Mouse (Mus musculus) spleen, adult 2 months (tissue): ENCODE results near the gene A530032D15Rik.
"Not testable (repeated sequence)": the region's sequence is repeated elsewhere in the genome, so short reads cannot be mapped to it uniquely, and the experiment has no call there.

Source experiments
- CTCF ChIP-seq: fragments of 200-500 bp; IDR thresholded peaks from 2 replicates; pipeline ENCODE4 v1.5.1; 2011; ENCODE audit warnings: mild to moderate bottlenecking, inconsistent platforms; ENCODE audit not compliant: insufficient read depth, insufficient read length, insufficient replicate concordance; ENCODE audit errors: extremely low read depth
- POLR2A ChIP-seq: fragments of 200-500 bp; IDR thresholded peaks from 2 replicates; pipeline ENCODE4 v1.6.1; 2011; ENCODE audit warnings: low read depth, low read length, inconsistent platforms

GRCm38 (mm10) chr1:85092169-85092568 is 17.5 kb downstream of the A530032D15Rik start:
- TF ChIP-seq CTCF, POLR2A: not testable (repeated sequence)
